Mouse (Mus musculus) lung, adult 2 months (tissue): Measurements from ENCODE around the gene Ap1s3. TPM values are rescaled to one million over a fixed set of nuclear protein-coding genes. Genes with fewer than 3 reads are reported as not detected.

Source experiments
- DNase-seq: peaks from one replicate; pipeline ENCODE4 v3.0.0; 2022
- H3K4me1 ChIP-seq: fragments of 200-500 bp; 2 replicates; pipeline ENCODE4 v1.6.1; 2011; ENCODE audit warnings: low read length; ENCODE audit not compliant: control insufficient read depth, insufficient read depth
- H3K4me3 ChIP-seq: fragments of 200-500 bp; replicated peaks from 2 replicates; pipeline ENCODE3; 2011; ENCODE audit warnings: low read depth, mild to moderate bottlenecking, control low read depth, low read length; ENCODE audit errors: extremely low read depth
- CTCF ChIP-seq: fragments of 200-500 bp; IDR thresholded peaks from 2 replicates; pipeline ENCODE4 v1.5.1; 2011; ENCODE audit warnings: mild to moderate bottlenecking, low read length, control low read depth; ENCODE audit not compliant: insufficient read depth
- POLR2A ChIP-seq: fragments of 200-500 bp; IDR thresholded peaks from 2 replicates; pipeline ENCODE4 v1.6.1; 2011; ENCODE audit warnings: low read depth, mild to moderate bottlenecking, control low read depth, low read length, borderline replicate concordance; ENCODE audit errors: extremely low read depth
- WGBS: fragments of 180-500 bp; shearing (Covaris S2); methylation state at CpG from one replicate; pipeline ENCODE4 v1.1.7; 2018; 5-methylcytosine and 5-hydroxymethylcytosine counted together
- polyA plus RNA-seq: library from polyadenylated mRNA; depleted of rRNA; stranded (reverse); fragments of >200 nt; gene quantifications from 2 replicates; pipeline ENCODE4 v1.2.3, GENCODE M21; 2012

The Ap1s3 gene
- polyA plus RNA-seq, 1 experiment: 36.1 TPM

GRCm38 (mm10) chr1:79642680-79643079 is 29.1 kb downstream of the Ap1s3 start:
- TF ChIP-seq CTCF: no peak
- no peak for TF ChIP-seq POLR2A
- 90% methylated on average over 3 of the region's 3 CpGs for WGBS
- no peaks in the 10 kb centered on the region; the same call in 1 of the 2 replicates for H3K4me1 ChIP-seq

GRCm38 (mm10) chr1:79641355-79641754 is 30.4 kb downstream of the Ap1s3 start:
- 59% methylated on average over 6 of the region's 6 CpGs for WGBS
- DNase-seq: no peak
- TF ChIP-seq CTCF: no peak
- TF ChIP-seq POLR2A: no peak

More at GRCm38 (mm10) chr1:79642680-79643079, 29.1 kb downstream of the Ap1s3 start:
- DNase-seq: no peak
- H3K4me3 ChIP-seq: no peak overlapping the region

GRCm38 (mm10) chr1:79640151-79640550 is 31.6 kb downstream of the Ap1s3 start:
- no peaks in the 10 kb centered on the region; the same call in 1 of the 2 replicates for H3K4me1 ChIP-seq
- 65% methylated on average over 7 of the region's 7 CpGs for WGBS
- no peak for DNase-seq
- TF ChIP-seq POLR2A (no peak), CTCF (peak; percentile 70)
- no peak overlapping the region for H3K4me3 ChIP-seq

More at GRCm38 (mm10) chr1:79641355-79641754, 30.4 kb downstream of the Ap1s3 start:
- no peak overlapping the region for H3K4me3 ChIP-seq
- H3K4me1 ChIP-seq: no peaks in the 10 kb centered on the region; the same call in 1 of the 2 replicates

- no peak for DNase-seq
- 75% methylated on average over 5 of the region's 5 CpGs for WGBS
- no peaks in the 10 kb centered on the region; the same call in 1 of the 2 replicates for H3K4me1 ChIP-seq
- no peak overlapping the region for H3K4me3 ChIP-seq
- TF ChIP-seq CTCF (no peak), POLR2A (no peak)
Measured at GRCm38 (mm10) chr1:79639683-79640082, 32.1 kb downstream of the Ap1s3 start.

- 89% methylated on average over 6 of the region's 6 CpGs for WGBS
- no peak for DNase-seq
- no peak overlapping the region for H3K4me3 ChIP-seq
- H3K4me1 ChIP-seq: no peaks in the 10 kb centered on the region; the same call in 1 of the 2 replicates
- TF ChIP-seq POLR2A: no peak
- TF ChIP-seq CTCF: no peak
Measured at GRCm38 (mm10) chr1:79639107-79639506, 32.7 kb downstream of the Ap1s3 start.

GRCm38 (mm10) chr1:79637768-79638167 is 34.0 kb downstream of the Ap1s3 start:
- TF ChIP-seq POLR2A (no peak), CTCF (no peak)
- 83% methylated on average over 2 of the region's 2 CpGs for WGBS
- Histone ChIP-seq H3K4me1 (no peaks in the 10 kb centered on the region; the same call in 1 of the 2 replicates), H3K4me3 (no peak overlapping the region)
- no peak for DNase-seq

GRCm38 (mm10) chr1:79631521-79631920 is 40.3 kb downstream of the Ap1s3 start:
- Histone ChIP-seq H3K4me3 (no peak overlapping the region), H3K4me1 (no peaks in the 10 kb centered on the region)
- no peak for DNase-seq
- TF ChIP-seq POLR2A: no peak
- 80% methylated on average over 4 of the region's 4 CpGs for WGBS

- no peaks in the 10 kb centered on the region for H3K4me1 ChIP-seq
- DNase-seq: no peak
- H3K4me3 ChIP-seq: no peak overlapping the region
- WGBS: 73% methylated on average over 5 of the region's 5 CpGs
- TF ChIP-seq POLR2A: no peak
- no peak for TF ChIP-seq CTCF
Measured at GRCm38 (mm10) chr1:79629726-79630125, 42.0 kb downstream of the Ap1s3 start.

GRCm38 (mm10) chr1:79626140-79626539 is 45.6 kb downstream of the Ap1s3 start:
- Histone ChIP-seq H3K4me3 (no peak overlapping the region), H3K4me1 (no peaks in the 10 kb centered on the region)
- TF ChIP-seq POLR2A (no peak), CTCF (peak; percentile 47; the same call in 1 of the 2 replicates)
- 53% methylated on average over 4 of the region's 4 CpGs for WGBS
- DNase-seq: no peak

- no peak for DNase-seq
- WGBS: 86% methylated on average over 2 of the region's 2 CpGs
- no peaks in the 10 kb centered on the region for H3K4me1 ChIP-seq
- H3K4me3 ChIP-seq: no peak overlapping the region
- no peak for TF ChIP-seq CTCF
- TF ChIP-seq POLR2A: no peak
Measured at GRCm38 (mm10) chr1:79619434-79619833, 52.3 kb downstream of the Ap1s3 start.
